Mouse (Mus musculus): ENCODE measurements around the gene D6Wsu163e. TPM values are rescaled to one million over a fixed set of nuclear protein-coding genes. Genes with fewer than 3 reads are reported as not detected.
A peak's percentile ranks its signal among the peaks of the same experiment; 100 is the strongest.

Gene D6Wsu163e
- total RNA-seq, 2 experiments from 2014 or later, result 35.1 to 44.9 TPM

DNA sequence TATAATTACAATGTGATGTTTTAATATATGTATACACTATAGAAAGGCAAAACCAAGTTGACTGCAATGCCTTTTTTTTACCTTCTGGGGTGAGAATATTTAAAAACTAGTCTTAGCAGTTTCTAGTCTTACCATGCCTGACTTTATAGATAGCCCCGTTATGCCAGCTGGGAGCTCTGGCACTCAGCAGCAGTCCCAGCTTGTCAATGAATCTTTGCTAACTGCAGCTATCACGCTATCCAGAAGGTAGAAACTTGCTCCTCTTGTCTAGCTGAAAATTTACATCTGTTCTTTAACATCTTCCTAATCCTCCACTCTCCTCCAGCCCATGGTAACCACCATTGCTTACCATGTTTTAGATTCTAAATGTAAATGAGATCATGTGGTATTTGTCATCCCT is 53.9 kb downstream of the D6Wsu163e start:
- DNase-seq (ENCODE audit: low spot score in 2 of 2), result peak in 1 of 2 experiments; percentile 9
- intact Hi-C loops (cut with DNase I), result no loop called here

DNA sequence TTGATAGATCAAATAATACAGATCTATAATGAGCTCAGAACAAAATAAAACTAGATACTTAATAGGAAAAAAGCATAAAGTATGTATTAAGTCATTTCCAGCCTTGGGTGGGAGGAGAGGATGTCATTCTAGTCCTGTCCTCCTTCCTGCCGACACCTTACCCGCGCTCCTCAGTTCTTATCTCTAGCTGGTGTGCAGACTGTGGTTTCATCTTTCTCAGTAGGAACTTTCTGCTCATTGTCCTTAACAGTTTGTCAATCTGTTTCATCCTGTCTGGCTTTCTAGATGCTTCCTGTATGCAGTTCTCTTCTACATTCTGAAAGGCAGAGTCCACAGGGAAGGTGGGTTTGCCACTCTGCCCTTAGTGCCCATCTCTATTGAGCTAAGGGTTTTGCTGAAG is 55.7 kb downstream of the D6Wsu163e start:
- DNase-seq (ENCODE audit: low spot score in 2 of 2), result no peak
- intact Hi-C loops (cut with DNase I), result no loop called here

DNA sequence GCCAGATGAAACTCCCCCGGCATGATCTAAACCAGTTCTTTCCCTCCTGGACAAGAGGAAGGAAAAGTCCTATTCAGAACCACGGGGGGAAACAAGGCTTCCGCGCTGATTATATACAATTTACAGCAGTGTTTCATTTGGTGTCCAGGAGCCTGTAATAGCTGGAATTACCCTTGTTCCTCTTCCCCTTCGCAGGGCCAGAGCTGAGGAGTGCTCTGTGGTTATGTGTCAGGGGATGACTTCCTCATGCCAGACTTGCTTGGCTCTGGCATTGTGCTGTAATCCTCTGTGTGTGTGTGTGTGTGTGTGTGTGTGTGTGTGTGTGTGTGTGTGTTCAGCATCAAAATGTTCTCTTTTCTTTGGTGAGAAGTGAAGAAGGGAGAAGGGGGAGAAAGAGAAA is 56.6 kb downstream of the D6Wsu163e start:
- DNase-seq (ENCODE audit: low spot score in 2 of 2), result no peak
- intact Hi-C loops (cut with DNase I), result no loop called here

- DNase-seq (ENCODE audit: low spot score in 2 of 2), result no peak
- intact Hi-C loops (cut with DNase I), result no loop called here
These were observed 65.9 kb downstream of the D6Wsu163e start for GRCm38 (mm10) chr6:127005646-127006045.

DNA sequence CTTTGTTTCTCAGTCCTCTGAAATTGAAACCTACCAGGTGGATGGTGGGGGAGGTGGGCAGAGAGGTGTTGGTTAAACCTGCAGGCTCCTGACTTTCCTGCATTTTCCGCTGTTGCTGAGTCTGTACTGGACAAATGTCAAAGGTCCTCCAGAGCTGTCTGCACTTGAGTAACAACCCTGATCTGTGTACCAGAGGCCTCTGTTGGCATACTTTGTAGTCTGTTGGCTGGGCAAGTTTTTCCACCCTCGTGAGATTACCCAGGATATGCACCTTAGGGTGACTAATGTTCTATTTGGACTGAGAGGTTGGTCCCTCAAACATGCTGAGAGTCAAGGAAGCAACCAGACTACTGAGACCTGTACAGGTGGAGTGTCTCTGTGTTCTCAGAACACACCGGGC is 66.8 kb downstream of the D6Wsu163e start:
- DNase-seq (ENCODE audit: low spot score in 2 of 2), result no peak
- intact Hi-C loops (cut with DNase I), result no loop called here

- no peak for DNase-seq (ENCODE audit: low spot score in 2 of 2)
- intact Hi-C loops (cut with DNase I), result no loop called here
These were observed 70.3 kb downstream of the D6Wsu163e start for GRCm38 (mm10) chr6:127010021-127010420.

DNA sequence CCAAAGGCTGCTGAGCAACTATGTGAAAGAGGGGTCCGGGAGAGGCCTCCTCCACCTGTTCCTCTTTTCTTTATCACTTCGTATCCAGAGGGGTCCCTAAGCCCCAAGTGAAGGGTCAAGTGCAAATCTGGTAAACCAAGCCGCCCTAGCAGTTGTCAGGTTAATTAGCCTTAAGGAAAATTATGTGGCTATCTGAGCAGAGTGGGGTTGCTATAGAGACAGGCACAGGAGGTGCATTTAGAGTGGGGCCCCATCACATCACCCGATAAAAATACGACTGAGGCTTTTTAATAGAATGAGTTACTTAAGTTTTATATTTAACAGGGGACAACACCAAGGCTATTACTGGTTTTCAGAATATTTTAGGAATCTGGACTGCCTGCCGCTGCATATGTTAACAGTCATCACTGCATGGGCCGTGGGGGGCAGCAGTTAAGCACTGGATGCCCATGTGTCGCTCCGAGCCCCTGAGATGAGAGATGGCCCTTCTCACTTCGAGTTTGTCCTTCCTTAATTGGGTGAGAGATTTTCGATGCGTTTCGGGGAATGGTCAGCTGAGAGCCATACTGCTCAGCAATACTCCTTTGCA is 72.3 kb downstream of the D6Wsu163e start:
- no peak for DNase-seq (ENCODE audit: low spot score in 2 of 2)
- intact Hi-C loops (cut with DNase I), result no loop called here

DNA sequence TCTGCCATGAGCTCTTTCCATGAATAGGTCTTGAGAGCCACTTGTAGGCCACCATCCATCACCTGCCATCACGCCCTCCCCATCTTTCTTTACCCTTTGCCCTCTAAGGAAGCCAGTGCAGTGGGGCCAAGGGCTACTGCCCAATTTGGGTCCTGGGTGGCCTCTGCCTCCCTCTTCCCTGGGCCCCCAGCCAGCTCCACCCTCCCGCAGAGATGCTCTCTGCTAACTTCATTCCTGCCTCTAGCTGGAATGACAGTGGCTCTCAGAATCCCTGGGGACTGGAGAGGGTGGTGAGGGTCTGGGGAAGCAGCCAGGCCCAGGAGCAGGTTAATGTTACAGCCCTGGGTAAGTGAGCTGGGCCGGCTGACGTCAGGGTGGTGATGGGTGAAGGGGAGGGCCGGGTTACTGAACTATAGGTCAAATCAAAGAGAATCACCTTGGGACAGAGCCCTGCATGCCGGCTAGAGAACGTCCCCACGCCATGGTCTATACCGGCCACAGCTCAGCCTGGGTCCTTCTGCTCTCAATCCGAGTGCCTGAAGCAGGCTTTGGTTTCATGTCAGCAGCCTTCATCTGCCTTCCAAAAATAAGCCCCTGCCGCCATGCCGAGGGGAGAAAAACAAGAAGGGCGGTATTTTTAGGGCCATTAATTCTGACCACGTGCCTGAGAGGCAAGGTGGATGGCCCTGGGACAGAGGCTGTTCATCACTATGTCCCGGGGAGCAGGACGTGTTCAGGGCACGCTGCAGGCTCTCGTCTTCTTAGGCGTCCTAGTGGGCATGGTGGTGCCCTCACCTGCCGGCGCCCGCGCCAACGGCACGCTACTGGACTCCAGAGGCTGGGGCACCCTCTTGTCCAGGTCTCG is 75.4 kb downstream of the D6Wsu163e start, which contains the start of gene Fgf6:
Fgf6 (plus strand) TSS at position 681 of the 865 bp plus-strand sequence.
- DNase-seq (ENCODE audit: low spot score in 2 of 2), result no peak
- intact Hi-C loops (cut with DNase I), result no loop called here

- DNase-seq (ENCODE audit: low spot score in 2 of 2), result no peak
- intact Hi-C loops (cut with DNase I), result no loop called here
These were observed 79.5 kb downstream of the D6Wsu163e start for GRCm38 (mm10) chr6:127019254-127019653.

DNA sequence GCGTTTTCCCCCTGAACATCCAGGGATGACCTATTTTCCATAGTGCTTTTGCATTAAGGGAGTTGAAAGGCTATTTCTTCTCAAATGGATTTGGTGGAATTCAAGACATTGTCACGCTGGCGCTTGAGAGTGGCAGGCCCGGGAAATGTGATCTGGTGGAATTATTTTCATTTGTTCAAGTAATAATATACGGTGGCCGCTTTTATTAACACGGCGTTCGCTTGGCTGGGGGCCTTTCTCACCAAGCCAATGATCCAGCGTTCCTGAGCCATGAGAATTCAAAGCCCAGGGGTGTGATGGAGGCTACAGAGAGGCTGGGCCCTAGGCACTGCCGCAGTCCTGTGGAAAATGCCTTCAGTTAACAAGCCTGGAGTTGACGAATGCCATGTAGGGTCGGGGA is 80.7 kb downstream of the D6Wsu163e start:
- intact Hi-C loops (cut with DNase I), result no loop called here
- DNase-seq (ENCODE audit: low spot score in 2 of 2), result no peak

DNA sequence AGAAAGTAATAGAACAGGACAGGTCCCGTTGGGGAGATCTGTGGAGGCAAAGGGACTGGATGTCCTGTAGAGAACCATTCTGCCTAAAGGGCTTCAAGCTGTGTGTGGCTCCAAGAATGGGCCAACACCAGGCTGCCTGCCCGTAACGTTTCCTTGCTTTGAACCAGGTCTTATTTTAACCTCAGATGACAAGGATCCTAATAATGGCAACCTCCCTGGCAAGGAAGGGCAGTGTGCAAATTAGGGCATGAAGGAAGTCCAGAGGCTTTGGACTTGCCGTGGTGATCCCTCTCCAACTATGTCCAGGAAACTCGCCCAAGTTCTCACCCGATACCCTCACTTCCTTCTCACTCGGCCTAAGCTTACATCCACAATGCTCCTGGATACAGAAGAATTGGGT is 85.1 kb downstream of the D6Wsu163e start:
- DNase-seq (ENCODE audit: low spot score in 2 of 2), result no peak
- intact Hi-C loops (cut with DNase I), result no loop called here

Other genes with a start within 250 kb of the D6Wsu163e start
- 10 to 100 TPM; 76.4 to 78.5 TPM for gene Kcna6, start 199.3 kb upstream of the D6Wsu163e start, total RNA-seq (2021)
- gene Ndufa9, start 90.8 kb upstream of the D6Wsu163e start, total RNA-seq (2021), result 100 to 1,000 TPM; 163 to 166 TPM
- under 1 TPM; 0.19 to 0.24 TPM for gene Akap3, start 86.9 kb upstream of the D6Wsu163e start, total RNA-seq (2021)
- under 1 TPM in 1 of 2 experiments, not detected in 1; 0.37 TPM for gene Dyrk4, start 18.1 kb upstream of the D6Wsu163e start, total RNA-seq (2021)
- gene Rad51ap1, start 375 bp upstream of the D6Wsu163e start, total RNA-seq (2021), result 1 to 10 TPM; 2.7 to 3.6 TPM
- not detected for gene Fgf6, start 75.6 kb downstream of the D6Wsu163e start, total RNA-seq (2021)
- under 1 TPM; 0.49 to 0.64 TPM for gene Fgf23, start 132.9 kb downstream of the D6Wsu163e start, total RNA-seq (2021)
- gene Tigar, start 169.6 kb downstream of the D6Wsu163e start, total RNA-seq (2021), result 10 to 100 TPM; 24.7 to 25.5 TPM
- 100 to 1,000 TPM; 102 to 106 TPM for gene Ccnd2, start 212.2 kb downstream of the D6Wsu163e start, total RNA-seq (2021)